Mouse (Mus musculus) kidney, adult 18-20 months (tissue): ENCODE measurements around the gene Slc38a6.

Experiments
- DNase-seq: peaks from one replicate; pipeline ENCODE4 v3.0.0; 2021

Slc38a6 gene

GRCm38 (mm10) chr12:73358640-73359039 is 72.1 kb downstream of the Slc38a6 start:
- DNase-seq: peak; percentile 70

- DNase-seq: no peak
Measured at GRCm38 (mm10) chr12:73359520-73359919, 72.9 kb downstream of the Slc38a6 start.

GRCm38 (mm10) chr12:73361201-73361600 is 74.6 kb downstream of the Slc38a6 start:
- no peak for DNase-seq

GRCm38 (mm10) chr12:73363401-73363800 is 76.8 kb downstream of the Slc38a6 start:
- DNase-seq: no peak

- no peak for DNase-seq
Measured at GRCm38 (mm10) chr12:73363956-73364355, 77.4 kb downstream of the Slc38a6 start.

- no peak for DNase-seq
Measured at GRCm38 (mm10) chr12:73366581-73366980, 80.0 kb downstream of the Slc38a6 start.

GRCm38 (mm10) chr12:73367460-73368079 is 81.0 kb downstream of the Slc38a6 start:
- no peak for DNase-seq

GRCm38 (mm10) chr12:73368868-73369608 is 82.5 kb downstream of the Slc38a6 start:
- DNase-seq: no peak

GRCm38 (mm10) chr12:73370367-73370944 is 83.9 kb downstream of the Slc38a6 start:
- no peak for DNase-seq

- no peak for DNase-seq
Measured at GRCm38 (mm10) chr12:73371132-73371531, 84.6 kb downstream of the Slc38a6 start.

GRCm38 (mm10) chr12:73378026-73378425 is 91.4 kb downstream of the Slc38a6 start:
- DNase-seq: no peak

GRCm38 (mm10) chr12:73378724-73379355 is 92.3 kb downstream of the Slc38a6 start:
- DNase-seq: no peak

- no peak for DNase-seq
Measured at GRCm38 (mm10) chr12:73380686-73381360, 94.2 kb downstream of the Slc38a6 start.

GRCm38 (mm10) chr12:73381452-73381851 is 94.9 kb downstream of the Slc38a6 start:
- peak; percentile 53 for DNase-seq

- no peak for DNase-seq
Measured at GRCm38 (mm10) chr12:73382290-73383178, 96.0 kb downstream of the Slc38a6 start.

- DNase-seq: peak; percentile 48
Measured at GRCm38 (mm10) chr12:73383179-73383510, 96.6 kb downstream of the Slc38a6 start.

GRCm38 (mm10) chr12:73383861-73384260 is 97.3 kb downstream of the Slc38a6 start:
- DNase-seq: no peak

- DNase-seq: no peak
Measured at GRCm38 (mm10) chr12:73384747-73385146, 98.2 kb downstream of the Slc38a6 start.

GRCm38 (mm10) chr12:73392507-73392906 is 105.9 kb downstream of the Slc38a6 start:
- DNase-seq: no peak

- no peak for DNase-seq
Measured at GRCm38 (mm10) chr12:73393018-73393417, 106.4 kb downstream of the Slc38a6 start.

GRCm38 (mm10) chr12:73393881-73394291 is 107.3 kb downstream of the Slc38a6 start:
- DNase-seq: no peak

GRCm38 (mm10) chr12:73394571-73394970 is 108.0 kb downstream of the Slc38a6 start:
- DNase-seq: no peak
